Mouse (Mus musculus) ES-Bruce4 (cell line): ENCODE measurements around the gene Fryl.

Experiments
- CTCF ChIP-seq: IDR thresholded peaks from one replicate; pipeline ENCODE4 v1.8.1; 2011; ENCODE audit warnings: low read depth, low read length
- EP300 ChIP-seq: IDR thresholded peaks from 2 replicates; pipeline ENCODE4 v1.6.1; 2011; ENCODE audit warnings: low read depth, low read length; ENCODE audit not compliant: insufficient read depth
- POLR2A ChIP-seq: IDR thresholded peaks from one replicate; pipeline ENCODE4 v1.8.1; 2011; ENCODE audit warnings: low read length; ENCODE audit not compliant: insufficient read depth

GRCm38 (mm10) chr5:73066946-73067345 lies 189.5 kb downstream of the Fryl start:
- no peak for TF ChIP-seq POLR2A
- TF ChIP-seq CTCF, result no peak
- no peak for TF ChIP-seq EP300
